Mouse (Mus musculus): ENCODE measurements at regions not wholly inside any gene's neighbourhood (a gene's known extent, or its start where the extent isn't known, plus 50 kb on each side); places are given as distances from the start of the nearest gene placed in this dataset.

- TF ChIP-seq POLR2A (IDR thresholded peaks at IDR 0.05; ENCODE audit: low read depth, low read length): no peak
- no peak for TF ChIP-seq CTCF (conservative IDR thresholded peaks at IDR 0.05; ENCODE audit: insufficient read depth, insufficient read length, low read depth, low read length)
Measured at GRCm38 (mm10) chr16:95778845-95779722, 77.2 kb downstream of the Ets2 start.

All from kidney, adult 2 months (tissue).